Mouse (Mus musculus) central nervous system, embryonic 11.5 days (tissue): ENCODE measurements around the gene Prpf6. TPM values are rescaled to one million over a fixed set of nuclear protein-coding genes. Genes with fewer than 3 reads are reported as not detected.

ENCODE experiments used
- polyA plus RNA-seq: library from polyadenylated mRNA; depleted of rRNA; stranded (reverse); fragments of >200 nt; gene quantifications from 2 replicates; pipeline ENCODE4 v1.2.3, GENCODE M21; 2012; rRNA removed

Gene Prpf6
- 50.4 and 77.7 TPM in 2 replicates for polyA plus RNA-seq

DNA sequence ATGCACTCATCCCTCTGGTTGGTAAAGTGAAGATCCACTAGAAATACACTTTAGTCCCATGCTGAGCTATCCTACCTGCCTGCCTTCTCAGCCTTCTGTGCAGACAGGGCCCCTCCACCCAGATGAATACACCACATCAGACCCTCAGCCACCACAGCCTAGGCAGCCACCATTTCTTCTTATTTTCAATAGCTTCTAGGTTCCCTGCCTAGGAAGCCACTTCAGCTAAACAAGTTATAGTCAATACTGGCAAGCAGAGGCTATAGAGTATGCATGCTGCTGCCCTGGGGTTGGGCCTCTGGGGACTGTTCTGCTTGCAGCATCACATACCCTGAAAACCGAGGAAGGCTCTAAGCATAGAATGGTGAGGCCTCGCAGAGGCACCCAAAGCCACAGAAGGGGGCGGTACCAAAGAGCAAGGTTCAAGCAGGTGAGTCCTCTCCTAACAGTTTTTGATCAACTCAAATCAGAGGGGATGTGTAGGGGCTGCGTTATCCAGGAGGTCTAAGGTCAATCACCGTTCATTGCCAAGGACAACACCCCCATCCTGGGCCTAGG, at the start of gene Prpf6:
Prpf6 (plus strand) TSS at position 341 of the 558 bp plus-strand sequence.

DNA sequence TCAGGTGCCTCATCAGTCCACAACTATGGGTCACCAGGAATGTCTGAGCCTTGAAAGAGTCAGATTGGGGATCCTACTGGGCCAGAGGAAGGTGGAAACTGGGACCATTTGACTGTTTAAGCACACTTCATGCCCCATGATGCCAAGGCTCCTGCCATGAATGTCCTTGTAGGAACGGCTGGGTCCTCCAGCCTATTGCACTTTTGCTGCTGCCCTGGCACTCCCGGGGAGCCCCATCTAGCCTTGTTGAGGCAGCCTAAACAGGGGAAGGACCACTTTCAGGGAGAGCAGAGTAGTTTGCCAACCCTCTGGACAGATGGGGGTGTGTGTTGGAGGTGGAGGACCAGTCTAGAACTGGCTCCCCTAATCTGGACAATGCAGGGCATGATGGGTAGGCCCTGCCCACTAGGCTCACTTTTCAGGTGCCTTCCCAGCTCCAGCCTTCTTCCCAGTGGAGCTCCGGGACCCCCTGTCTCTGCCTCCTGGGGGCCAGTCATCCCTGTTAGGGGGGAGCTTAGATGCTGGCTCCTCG, 7.2 kb upstream of the Prpf6 start, which contains the start of gene Uckl1:
Uckl1 (minus strand) TSS at position 482 of the 532 bp plus-strand sequence.

DNA sequence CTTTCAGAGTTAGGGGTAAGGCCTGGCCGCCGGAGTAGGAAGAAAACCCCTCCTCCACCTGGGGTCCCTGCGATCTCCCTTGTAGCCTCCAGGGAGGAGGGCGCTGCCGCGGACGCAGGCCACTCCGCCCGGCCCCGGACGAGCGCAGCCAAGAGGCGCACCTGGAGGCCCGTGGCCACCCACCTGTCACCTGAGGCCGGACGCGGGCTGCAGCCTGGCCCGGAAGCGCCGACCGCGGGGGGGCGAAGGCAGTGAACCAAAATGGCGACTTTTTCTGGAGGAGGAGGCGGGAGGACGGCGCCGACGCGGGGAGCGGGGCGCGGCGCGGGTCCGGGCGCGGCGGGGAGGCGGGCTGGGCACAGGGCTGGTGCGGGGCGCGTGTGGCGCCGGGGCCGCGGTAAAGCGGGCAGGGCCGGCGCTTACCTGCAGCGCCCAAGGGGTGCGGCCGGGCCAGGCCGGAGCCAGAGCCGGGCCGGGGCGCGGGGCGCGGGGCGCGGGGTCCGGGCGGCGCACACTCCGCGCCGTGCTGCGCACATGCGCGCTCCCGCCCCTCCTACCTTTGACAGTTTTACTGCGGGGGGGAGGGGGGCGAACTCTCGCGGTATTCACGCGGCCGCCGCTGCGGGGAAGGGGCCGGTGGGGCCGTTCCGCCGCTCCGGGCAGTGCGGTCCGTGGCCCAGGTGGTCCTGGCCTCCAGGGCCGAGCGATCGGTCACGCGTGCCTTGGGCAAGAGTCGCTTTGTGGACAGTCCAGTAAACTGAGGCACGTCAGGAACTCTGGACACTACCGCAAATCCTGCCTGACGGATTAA, 768 bp downstream of the Prpf6 start, which contains the start of gene Zfp512b:
Zfp512b (minus strand) TSS at position 573 of the 811 bp plus-strand sequence.

DNA sequence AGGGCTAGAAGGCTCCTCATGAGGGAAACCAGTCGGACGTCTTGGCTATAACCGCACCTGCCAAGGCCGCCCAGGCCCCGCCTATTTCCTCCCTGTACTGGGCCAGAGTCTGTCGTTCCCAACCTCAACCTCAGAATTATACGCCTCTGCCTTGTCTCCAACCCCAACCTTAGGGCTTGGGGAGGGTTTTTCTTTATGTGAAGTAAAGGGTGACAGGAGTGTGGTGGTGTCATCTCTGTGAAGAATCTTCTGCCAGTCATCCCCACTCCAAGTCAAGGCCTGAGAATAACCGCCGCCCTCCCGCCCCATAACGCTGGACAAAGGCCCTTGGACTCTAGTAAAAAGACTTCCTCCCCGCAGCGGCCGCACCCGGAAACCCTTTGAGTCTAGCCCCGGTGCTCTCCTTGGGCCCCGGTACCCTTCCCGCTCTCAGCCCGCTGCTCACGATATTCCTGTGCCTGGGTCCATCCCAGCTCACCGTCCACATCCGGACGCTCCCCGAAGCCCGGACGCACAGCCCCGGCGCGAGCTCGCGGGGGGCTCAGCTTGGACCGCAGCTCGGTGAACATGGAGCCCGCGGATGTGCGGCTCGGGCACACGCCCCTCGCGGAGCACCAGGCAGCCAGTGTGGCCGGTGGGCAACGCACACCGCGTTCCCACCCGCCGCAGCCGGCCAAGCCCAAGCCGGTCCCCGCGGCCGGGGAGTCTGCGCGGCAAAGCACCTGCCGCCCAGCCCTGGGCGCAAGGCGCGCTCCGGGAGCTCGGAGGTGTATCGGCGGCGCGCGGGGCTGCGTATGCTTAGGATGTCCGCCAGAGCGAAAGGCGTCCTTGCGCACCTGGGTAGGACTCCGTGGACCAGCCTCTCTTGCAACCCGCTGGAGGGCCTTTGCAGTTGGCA, 7.0 kb downstream of the Prpf6 start, which contains the start of gene Samd10:
Samd10 (minus strand) TSS at position 759 of the 898 bp plus-strand sequence.

DNA sequence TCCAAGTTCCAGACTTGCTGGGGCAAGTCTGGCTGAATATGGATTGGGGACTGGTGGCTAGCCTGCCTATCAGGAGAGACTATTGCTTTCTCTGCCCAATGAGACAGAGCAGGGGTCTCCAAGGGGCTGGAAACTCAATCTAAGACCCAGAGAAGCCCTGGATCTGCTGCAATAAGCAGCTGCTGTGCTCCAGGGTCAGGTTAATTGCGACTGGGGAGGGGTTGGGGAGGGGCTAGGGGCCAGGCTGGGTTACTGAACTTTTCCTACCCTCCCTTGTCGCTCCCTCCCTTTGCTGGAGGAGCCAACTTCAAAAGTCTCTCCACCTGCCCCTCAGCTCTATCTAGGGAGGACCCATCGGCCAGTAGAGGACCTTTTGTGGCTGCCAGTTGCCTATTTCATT, 65.1 kb downstream of the Prpf6 start, which contains the start of gene Gm29797:
Gm29797 (plus strand) TSS at position 301 of the 400 bp plus-strand sequence.

DNA sequence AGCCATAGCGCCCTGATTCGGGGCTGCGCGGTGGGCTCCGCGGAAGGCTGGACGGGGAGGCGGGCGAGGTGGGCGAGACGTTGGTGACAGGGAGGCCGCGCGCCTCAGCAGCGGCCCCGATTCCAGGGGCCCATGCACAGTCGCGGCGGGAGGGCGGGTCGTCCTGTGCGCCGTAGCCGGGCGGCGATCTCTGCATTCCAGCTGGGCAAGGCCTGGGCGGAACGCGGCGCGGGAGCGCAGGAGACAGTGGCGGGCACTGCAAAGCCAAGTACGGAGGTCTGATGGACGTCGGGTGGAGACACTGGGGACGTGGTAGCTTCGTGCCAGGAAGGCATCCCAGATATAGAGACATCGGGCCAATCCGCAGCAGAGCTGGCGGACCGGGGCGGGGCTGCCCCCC, 79.7 kb downstream of the Prpf6 start, which contains the start of gene Sox18:
Sox18 (minus strand) TSS at position 315 of the 400 bp plus-strand sequence.

DNA sequence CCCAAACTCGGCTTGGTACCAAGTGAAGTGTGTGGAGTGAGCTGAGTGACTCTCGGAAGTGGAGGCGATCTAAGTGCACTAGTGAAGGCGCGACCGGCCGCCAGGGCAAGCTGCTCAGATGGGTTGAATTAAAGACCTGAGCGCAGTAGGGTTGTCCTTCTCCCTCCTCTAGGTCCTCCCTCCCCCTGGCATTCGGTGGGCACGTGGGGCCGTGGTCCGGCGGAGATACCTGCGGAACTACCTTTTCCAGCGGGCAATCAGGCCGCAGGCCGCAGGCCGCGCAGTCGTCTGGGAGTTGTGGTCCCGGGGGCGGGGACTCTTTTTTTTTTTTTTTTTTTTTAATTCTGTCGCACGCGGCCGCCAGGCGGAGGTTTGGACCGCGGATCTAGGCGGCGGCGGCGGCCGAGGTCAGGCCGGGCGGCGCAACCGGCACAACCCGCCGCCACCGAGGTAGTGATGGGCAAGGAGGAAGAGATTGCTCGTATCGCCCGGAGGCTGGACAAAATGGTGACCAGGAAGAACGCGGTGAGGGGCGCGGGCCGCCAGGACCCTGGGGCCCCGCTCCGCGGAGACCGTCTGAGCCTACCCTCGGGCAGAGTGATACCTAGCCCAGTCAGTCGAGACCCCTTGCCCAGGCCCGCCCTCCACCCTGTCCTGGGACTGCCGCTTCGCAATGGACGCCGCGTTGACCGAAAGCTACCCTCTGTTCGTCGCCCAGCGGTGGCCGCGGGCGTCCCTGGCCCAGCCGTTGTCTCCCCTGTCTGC, 88.5 kb downstream of the Prpf6 start, which contains the start of gene Tcea2:
Tcea2 (plus strand) TSS at position 360 of the 765 bp plus-strand sequence.

DNA sequence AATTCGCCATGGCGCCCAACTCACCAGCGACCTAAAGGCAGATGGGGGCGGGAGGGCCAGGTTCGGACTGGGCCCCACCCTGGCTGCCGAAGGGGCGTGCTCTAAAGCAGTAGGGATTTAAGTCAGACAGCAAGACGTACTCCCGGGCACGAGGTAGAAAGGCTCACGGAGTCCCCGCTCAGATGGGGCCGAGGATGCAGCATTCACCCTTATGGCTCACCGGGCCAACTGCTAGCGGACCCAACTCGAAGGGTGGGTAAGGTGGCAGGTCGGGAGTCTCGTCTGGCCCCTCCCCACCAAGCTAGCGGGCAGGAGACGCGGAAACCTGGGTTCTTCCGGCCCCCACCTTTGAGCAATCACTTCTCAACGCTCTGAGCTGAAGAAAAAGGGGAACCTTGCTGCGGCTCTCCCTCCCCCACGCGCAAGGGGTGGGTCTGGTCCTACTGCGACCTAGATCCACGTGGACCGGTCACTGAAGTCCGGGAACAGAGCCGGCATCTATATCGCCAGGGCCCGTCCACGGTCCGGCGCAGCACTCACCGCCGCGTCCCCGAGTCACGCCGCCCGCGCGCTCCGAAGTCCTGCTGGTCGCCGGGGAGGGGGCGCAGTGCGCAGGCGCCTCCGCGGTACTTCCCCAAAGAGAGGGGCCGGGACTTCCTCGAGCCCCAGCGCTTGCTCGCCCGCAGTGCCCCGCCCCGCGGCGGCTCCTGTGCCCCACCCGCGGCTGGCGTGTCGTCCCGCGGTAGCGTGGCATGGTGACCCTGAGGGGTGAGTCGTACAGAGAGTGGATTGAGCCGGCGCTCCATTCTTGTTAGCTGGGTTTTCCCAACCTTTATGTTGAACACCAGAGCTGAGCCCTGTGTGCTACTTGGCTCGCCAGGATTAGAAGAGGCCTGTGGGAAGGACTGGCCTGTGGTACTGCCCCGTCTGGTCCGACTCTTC, 101.9 kb downstream of the Prpf6 start, which contains the start of gene Rgs19:
Rgs19 (minus strand) TSS at position 639 of the 942 bp plus-strand sequence.

DNA sequence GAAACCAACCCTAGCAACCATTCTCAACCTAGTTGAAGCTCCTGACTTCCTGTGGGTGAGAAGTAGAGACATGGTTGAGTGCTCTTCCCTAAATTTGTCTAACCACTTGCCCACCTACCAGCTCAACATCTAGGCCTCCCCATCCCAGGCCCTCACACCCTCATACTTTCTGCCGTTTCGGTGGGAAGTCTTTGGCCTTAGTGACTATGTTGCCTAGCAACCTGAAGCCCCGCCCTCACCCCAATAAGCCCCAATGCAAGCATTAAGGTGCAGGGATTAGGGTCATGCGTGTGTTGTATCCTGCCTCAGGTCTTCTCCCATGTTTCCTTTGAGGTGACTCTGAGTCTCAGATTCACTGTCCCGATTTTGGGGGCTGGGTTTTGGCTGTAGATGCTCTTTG, 106.6 kb downstream of the Prpf6 start, which contains the start of gene Lkaaear1:
Lkaaear1 (minus strand) TSS at position 202 of the 400 bp plus-strand sequence.

Other genes starting within 250 kb of the Prpf6 start
- 63.2 and 85.0 TPM in 2 replicates for gene Zgpat, start 226.9 kb upstream of the Prpf6 start, polyA plus RNA-seq
- gene Arfrp1, start 226.5 kb upstream of the Prpf6 start, polyA plus RNA-seq: 86.3 and 95.1 TPM in 2 replicates
- gene Lime1, start 211.8 kb upstream of the Prpf6 start, polyA plus RNA-seq: 38.4 and 60.0 TPM in 2 replicates
- 11.8 and 16.4 TPM in 2 replicates for gene Zbtb46, start 132.4 kb upstream of the Prpf6 start, polyA plus RNA-seq
- gene Abhd16b, start 98.7 kb upstream of the Prpf6 start, polyA plus RNA-seq: not detected in 2 replicates
- 137 and 215 TPM in 2 replicates for gene Tpd52l2, start 94.7 kb upstream of the Prpf6 start, polyA plus RNA-seq
- gene Dnajc5, start 71.4 kb upstream of the Prpf6 start, polyA plus RNA-seq: 72.3 and 86.8 TPM in 2 replicates
- 59.6 and 92.4 TPM in 2 replicates for gene Uckl1, start 7.0 kb upstream of the Prpf6 start, polyA plus RNA-seq
- gene Zfp512b, start 935 bp downstream of the Prpf6 start, polyA plus RNA-seq: 86.1 and 97.7 TPM in 2 replicates
- gene Samd10, start 7.3 kb downstream of the Prpf6 start, polyA plus RNA-seq: 27.2 and 38.4 TPM in 2 replicates
- gene Gm29797, start 65.2 kb downstream of the Prpf6 start, polyA plus RNA-seq: 0.22 and 0.30 TPM in 2 replicates
- gene Sox18, start 79.8 kb downstream of the Prpf6 start, polyA plus RNA-seq: 12.0 and 20.4 TPM in 2 replicates
- gene Tcea2, start 88.4 kb downstream of the Prpf6 start, polyA plus RNA-seq: 43.7 and 63.4 TPM in 2 replicates
- 42.2 and 74.8 TPM in 2 replicates for gene Rgs19, start 102.1 kb downstream of the Prpf6 start, polyA plus RNA-seq
- not detected in 2 replicates for gene Lkaaear1, start 106.6 kb downstream of the Prpf6 start, polyA plus RNA-seq
- 16.4 and 19.8 TPM in 2 replicates for gene Oprl1, start 123.1 kb downstream of the Prpf6 start, polyA plus RNA-seq
- 46.8 and 70.9 TPM in 2 replicates for gene Myt1, start 171.5 kb downstream of the Prpf6 start, polyA plus RNA-seq
- 47.2 and 69.5 TPM in 2 replicates for gene Pcmtd2, start 246.0 kb downstream of the Prpf6 start, polyA plus RNA-seq